Mouse (Mus musculus) kidney, adult 2 months (tissue): ENCODE data around the gene Prdm9. TPM values are rescaled to one million over a fixed set of nuclear protein-coding genes. Genes with fewer than 3 reads are reported as not detected.

Experiments used
- DNase-seq: peaks from one replicate; pipeline ENCODE4 v3.0.0; 2021
- H3K27ac ChIP-seq: fragments of 200-500 bp; 2 replicates; pipeline ENCODE4 v1.5.1; 2012; ENCODE audit warnings: low read depth, low read length, control low read depth, inconsistent platforms; ENCODE audit not compliant: insufficient read depth
- H3K27me3 ChIP-seq: fragments of 200-500 bp; replicated peaks from 2 replicates; pipeline ENCODE4 v1.6.1; 2012; ENCODE audit warnings: mild to moderate bottlenecking, moderate library complexity, low read length, inconsistent platforms; ENCODE audit not compliant: control insufficient read depth, insufficient read depth
- H3K36me3 ChIP-seq: fragments of 200-500 bp; 2 replicates; pipeline ENCODE4 v1.6.1; 2012; ENCODE audit warnings: mild to moderate bottlenecking, moderate library complexity, low read length, inconsistent platforms; ENCODE audit not compliant: control insufficient read depth, insufficient read depth
- H3K4me1 ChIP-seq: fragments of 200-500 bp; 2 replicates; pipeline ENCODE4 v1.6.1; 2011; ENCODE audit warnings: low read length; ENCODE audit not compliant: control insufficient read depth, insufficient read depth
- H3K4me3 ChIP-seq: fragments of 200-500 bp; 2 replicates; pipeline ENCODE4 v1.5.1; 2011; ENCODE audit warnings: mild to moderate bottlenecking, low read depth, low read length, control low read depth; ENCODE audit not compliant: insufficient read depth
- CTCF ChIP-seq: fragments of 200-500 bp; conservative IDR thresholded peaks from 2 replicates; pipeline ENCODE4 v1.5.1; 2011; ENCODE audit warnings: low read depth, mild to moderate bottlenecking, control low read depth, low read length, moderate library complexity, mixed read lengths; ENCODE audit not compliant: insufficient read depth, insufficient read length
- POLR2A ChIP-seq: fragments of 200-500 bp; IDR thresholded peaks from one replicate; pipeline ENCODE4 v1.6.1; 2011; ENCODE audit warnings: low read depth, low read length, control low read depth
- WGBS: fragments of 180-500 bp; shearing (Covaris S2); methylation state at CpG from one replicate; pipeline ENCODE4 v1.1.7; 2018; 5-methylcytosine and 5-hydroxymethylcytosine counted together
- polyA plus RNA-seq: library from polyadenylated mRNA; depleted of rRNA; stranded (reverse); fragments of >200 nt; gene quantifications from 2 replicates; pipeline ENCODE4 v1.2.3, GENCODE M21; 2012; rRNA removed

Gene Prdm9
- polyA plus RNA-seq, 1 experiment, result 2.9 TPM

DNA sequence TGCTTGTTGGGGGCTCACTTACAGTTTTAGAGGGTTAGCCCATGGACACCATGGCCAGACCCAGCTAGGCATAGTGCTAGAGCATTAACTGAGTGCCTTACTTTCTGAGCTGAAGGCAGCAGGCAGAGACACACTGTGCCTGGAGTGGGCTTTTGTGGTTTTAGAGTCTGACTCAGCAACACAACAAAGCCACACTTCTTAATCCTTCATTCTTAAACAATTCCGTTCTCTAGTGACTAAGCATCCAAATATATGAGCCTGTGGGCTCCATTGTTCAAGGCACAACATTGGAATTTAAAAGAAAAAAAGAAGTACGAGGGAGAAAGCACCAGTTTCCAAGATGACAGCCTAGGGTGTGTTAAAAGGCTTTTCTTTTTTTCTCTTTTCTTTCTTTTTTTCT, 53.5 kb downstream of the Prdm9 start:
- no peak overlapping the region for H3K4me3 ChIP-seq
- H3K36me3 ChIP-seq, result peaks cover 8% of the 10 kb centered on the region
- no peaks in the 10 kb centered on the region for H3K27me3 ChIP-seq
- no peak overlapping the region for H3K27ac ChIP-seq
- TF ChIP-seq POLR2A (no peak), CTCF (no peak)
- no peaks in the 10 kb centered on the region for H3K4me1 ChIP-seq
- 88% methylated on average over 2 of the region's 2 CpGs for WGBS
- no peak for DNase-seq

DNA sequence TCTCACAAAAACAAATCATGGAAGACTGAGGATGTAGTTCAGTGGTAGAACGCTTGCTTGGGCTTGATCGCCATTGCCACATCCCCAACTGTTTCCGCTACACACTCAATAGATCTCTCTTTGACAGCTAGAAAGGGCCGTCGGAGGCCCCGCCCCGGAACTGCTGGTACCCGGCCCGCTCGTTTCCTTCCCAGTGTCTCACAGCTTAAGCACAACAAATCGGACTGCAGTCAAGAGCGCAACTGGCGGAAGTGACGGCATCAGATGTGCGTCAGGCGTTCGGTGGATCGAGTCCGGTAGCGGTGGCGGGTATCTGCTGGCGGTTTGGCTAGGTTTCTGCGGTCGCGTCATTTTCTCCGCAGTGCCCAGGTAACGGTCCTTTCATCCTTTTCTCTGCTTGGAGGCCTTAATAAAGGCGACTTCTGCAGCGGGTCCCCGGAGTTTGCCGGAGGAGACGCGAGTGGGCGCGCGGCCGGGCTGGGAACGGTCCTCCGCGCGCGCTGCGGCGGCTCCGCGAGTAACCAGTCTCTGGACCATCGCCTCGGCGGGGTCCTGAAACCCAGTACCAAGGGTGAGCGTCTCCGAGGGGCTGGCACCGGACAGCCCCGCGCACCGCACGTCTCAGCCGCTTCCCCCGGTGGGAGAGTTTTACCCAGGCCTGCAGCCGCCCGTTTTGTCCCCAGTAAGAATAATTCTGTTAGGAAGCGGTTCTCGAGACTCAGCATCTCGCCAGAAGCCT, 64.3 kb downstream of the Prdm9 start, which contains the start of the genes Psmb1 and Tbp:
Psmb1 (minus strand) TSS at position 96 of the 739 bp plus-strand sequence.
Tbp (plus strand) TSS at position 233 of the 739 bp plus-strand sequence.
- Histone ChIP-seq H3K27ac (peak within 1 kb of the TSS; percentile 87), H3K4me1 (peaks cover 10% of the 10 kb centered on the region; the same call in 1 of the 2 replicates), H3K27me3 (no peaks in the 10 kb centered on the region), H3K36me3 (peaks cover 2% of the 10 kb centered on the region; the same call in 1 of the 2 replicates), H3K4me3 (peak within 1 kb of the TSS; percentile 81)
- DNase-seq, result peak; percentile 99
- TF ChIP-seq POLR2A (peak; percentile 51), CTCF (no peak)
- under 1% methylated on average over 63 of the region's 63 CpGs for WGBS

DNA sequence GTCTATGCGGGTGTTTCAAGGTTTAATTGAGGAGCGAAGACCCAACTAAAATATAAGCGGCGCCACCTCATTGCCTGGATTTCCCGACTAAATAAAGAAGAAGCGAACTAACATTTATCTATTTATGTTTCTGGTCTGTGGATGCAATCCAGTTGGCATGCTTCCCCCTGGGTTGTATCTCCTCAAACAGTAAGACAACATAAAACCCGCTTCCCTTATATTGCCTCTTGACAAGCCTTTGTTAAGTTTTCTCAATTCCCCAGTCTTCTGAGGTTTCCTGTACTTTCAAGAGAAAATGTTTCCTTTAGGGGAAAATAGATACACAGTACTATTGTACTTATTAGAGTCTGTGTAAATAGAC, 65.4 kb downstream of the Prdm9 start:
- Histone ChIP-seq H3K4me3 (peak overlapping the region; percentile 81; the same call in 1 of the 2 replicates), H3K36me3 (peaks cover 2% of the 10 kb centered on the region), H3K27me3 (no peaks in the 10 kb centered on the region), H3K4me1 (peaks cover 10% of the 10 kb centered on the region; the same call in 1 of the 2 replicates), H3K27ac (peak overlapping the region; percentile 87)
- no peak for DNase-seq
- TF ChIP-seq POLR2A, result no peak
- no peak for TF ChIP-seq CTCF
- 42% methylated on average over 7 of the region's 7 CpGs for whole genome bisulfite sequencing

DNA sequence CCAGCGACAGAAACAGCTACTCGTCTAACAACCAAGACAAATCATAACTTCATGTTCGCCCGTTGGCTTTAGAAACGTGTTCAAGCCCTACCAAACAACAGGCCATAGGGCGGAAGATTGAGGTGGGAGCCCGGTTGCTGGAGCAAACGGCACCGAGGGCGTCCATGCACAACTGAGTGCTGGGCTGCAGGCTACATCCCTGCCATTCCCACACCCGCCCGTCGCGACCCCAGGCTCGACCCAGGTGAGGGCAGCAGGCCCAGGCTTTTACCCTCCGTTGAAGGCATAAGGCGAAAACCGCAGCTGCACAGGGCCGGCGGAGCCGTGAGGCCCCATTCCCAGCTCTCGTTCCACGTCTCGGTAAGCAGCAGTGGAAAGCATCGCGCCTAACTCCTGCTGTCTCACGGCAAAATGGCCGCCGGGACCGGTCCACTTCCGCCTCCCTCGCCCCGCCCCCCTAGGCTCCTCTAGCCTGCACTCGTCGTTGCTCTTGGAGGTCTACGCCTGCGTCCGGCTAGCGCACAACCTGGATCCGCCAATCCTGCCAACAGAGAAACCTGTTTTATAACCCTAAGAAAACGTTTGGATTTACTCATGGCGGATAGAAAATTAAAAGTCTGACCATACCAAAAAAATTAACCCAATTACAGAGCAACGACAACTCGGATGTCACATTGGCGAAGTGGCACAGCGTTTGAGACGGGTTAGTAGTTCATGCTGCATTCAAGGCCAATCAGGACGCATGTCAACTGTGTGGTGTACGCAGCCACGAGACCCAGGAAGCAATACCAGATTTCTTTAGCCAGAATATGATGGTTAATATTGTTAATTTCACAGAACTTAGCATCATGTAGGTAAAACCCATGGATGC, 66.0 kb downstream of the Prdm9 start:
- DNase-seq, result peak; percentile 97
- peak; percentile 79 for TF ChIP-seq POLR2A
- TF ChIP-seq CTCF, result no peak

More for the DNA sequence above, 66.0 kb downstream of the Prdm9 start:
- Histone ChIP-seq H3K4me1 (peaks cover 10% of the 10 kb centered on the region; the same call in 1 of the 2 replicates), H3K27me3 (no peaks in the 10 kb centered on the region), H3K27ac (peak overlapping the region; percentile 87), H3K4me3 (peak overlapping the region; percentile 81), H3K36me3 (peaks cover 1% of the 10 kb centered on the region; the same call in 1 of the 2 replicates)
- WGBS, result under 1% methylated on average over 50 of the region's 50 CpGs

Other genes with a start within 250 kb of the Prdm9 start
- 12.3 and 14.1 TPM in 2 replicates for gene Dll1, start 187.5 kb downstream of the Prdm9 start, polyA plus RNA-seq
- gene Fam120b, start 168.2 kb downstream of the Prdm9 start, polyA plus RNA-seq, result 11.7 and 12.3 TPM in 2 replicates
- gene Psmb1, start 64.6 kb downstream of the Prdm9 start, polyA plus RNA-seq, result 106 and 107 TPM in 2 replicates
- 39.7 and 44.8 TPM in 2 replicates for gene Tbp, start 64.5 kb downstream of the Prdm9 start, polyA plus RNA-seq
- 19.2 and 23.4 TPM in 2 replicates for gene Pdcd2, start 37.1 kb downstream of the Prdm9 start, polyA plus RNA-seq
- 3.7 and 3.9 TPM in 2 replicates for gene Chd1, start 140.6 kb upstream of the Prdm9 start, polyA plus RNA-seq